Mouse (Mus musculus): ENCODE data around the gene Vmn1r127. TPM values are rescaled to one million over a fixed set of nuclear protein-coding genes. Genes with fewer than 3 reads are reported as not detected.
"Not testable (repeated sequence)": the region's sequence is repeated elsewhere in the genome, so short reads cannot be mapped to it uniquely, and the experiment has no call there.

Gene Vmn1r127
- not detected in 2 replicates for polyA plus RNA-seq (2015; fragmentation: Nextera tagmentation; extraction: Ambion mirVana)

DNA sequence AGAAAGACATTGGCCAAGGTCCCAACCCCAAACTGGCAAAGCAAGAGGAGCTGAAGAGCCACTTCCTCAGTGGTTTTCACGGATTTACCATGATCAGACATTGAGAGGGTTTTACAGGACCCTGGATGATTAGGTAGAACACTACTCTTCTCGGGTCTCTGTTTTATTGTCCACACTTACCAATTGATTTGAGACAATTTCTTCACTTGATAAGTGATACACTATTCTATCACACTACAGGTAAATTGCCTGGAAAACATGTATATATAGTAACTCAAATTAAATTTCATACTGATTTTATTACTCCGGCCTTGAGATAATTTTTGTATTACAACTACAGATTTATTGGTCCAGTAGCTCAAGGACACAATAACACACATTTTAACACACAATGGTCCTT lies at the start of gene Vmn1r127:
Gene Vmn1r127, minus strand, starts transcription at position 101 of the 400 bp plus-strand sequence.
- not testable (repeated sequence) for H3K4me2 ChIP-seq (ENCODE audit: low read depth, low read length); ATAC-seq (ENCODE audit: low read depth); H3K9ac ChIP-seq (ENCODE audit: low read length); H3K36me3 ChIP-seq (ENCODE audit: control insufficient read depth, insufficient read depth, low read length); H3K4me3 ChIP-seq (ENCODE audit: low read length); H3K27me3 ChIP-seq (ENCODE audit: control insufficient read depth, insufficient read depth, low read depth, low read length); H3K9me3 ChIP-seq (ENCODE audit: control insufficient read depth, low read length); H3K27ac ChIP-seq (ENCODE audit: low read length); H3K4me1 ChIP-seq (replicated peaks; ENCODE audit: control insufficient read depth, insufficient read depth, low read length)
- WGBS = no CpG with 5 or more reads among the region's 3 CpGs

DNA sequence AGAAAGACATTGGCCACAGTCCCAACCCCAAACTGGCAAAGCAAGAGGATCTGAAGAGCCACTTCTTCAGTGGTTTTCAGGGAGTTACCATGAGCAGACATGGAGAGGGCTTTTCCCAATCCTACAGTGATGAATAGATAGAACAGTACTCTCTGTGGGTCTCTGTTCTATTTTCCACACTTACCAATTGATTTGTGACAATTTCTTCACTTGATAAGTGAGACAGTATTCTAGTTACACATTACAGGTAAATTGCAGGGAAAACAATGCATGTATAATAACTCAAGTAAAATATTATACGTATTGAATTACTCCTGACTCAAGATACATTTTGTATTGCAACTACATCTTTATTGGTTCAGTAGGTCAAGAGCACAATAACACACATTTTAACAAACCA lies 41.5 kb upstream of the Vmn1r127 start, which contains the start of gene Vmn1r129:
Gene Vmn1r129, minus strand, starts transcription at position 101 of the 400 bp plus-strand sequence.
- H3K4me1 ChIP-seq (replicated peaks; ENCODE audit: control insufficient read depth, insufficient read depth, low read length); H3K4me2 ChIP-seq (ENCODE audit: low read depth, low read length); H3K27ac ChIP-seq (ENCODE audit: low read length); H3K27me3 ChIP-seq (ENCODE audit: control insufficient read depth, insufficient read depth, low read depth, low read length); H3K4me3 ChIP-seq (ENCODE audit: low read length); H3K36me3 ChIP-seq (ENCODE audit: control insufficient read depth, insufficient read depth, low read length); H3K9me3 ChIP-seq (ENCODE audit: control insufficient read depth, low read length); ATAC-seq (ENCODE audit: low read depth); H3K9ac ChIP-seq (ENCODE audit: low read length): not testable (repeated sequence)
- WGBS = no CpG with 5 or more reads among the region's 1 CpGs

DNA sequence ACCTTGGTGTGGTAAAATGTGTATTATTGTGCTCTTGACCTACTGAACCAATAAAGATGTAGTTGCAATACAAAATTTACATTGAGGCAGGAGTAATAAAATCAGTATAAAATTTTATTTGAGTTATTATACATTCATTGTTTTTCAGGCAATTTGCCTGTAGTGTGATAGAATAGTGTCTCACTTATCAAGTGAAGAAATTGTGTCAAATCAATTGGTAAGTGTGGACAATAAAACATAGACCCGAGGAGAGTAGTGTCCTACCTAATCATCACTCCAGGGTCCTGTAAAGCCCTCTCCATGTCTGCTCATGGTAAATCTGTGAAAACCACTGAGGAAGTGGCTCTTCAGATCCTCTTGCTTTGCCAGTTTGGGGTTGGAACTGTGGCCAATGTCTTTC lies 29.4 kb upstream of the Vmn1r127 start, which contains the start of gene Vmn1r128:
Gene Vmn1r128, plus strand, starts transcription at position 301 of the 400 bp plus-strand sequence.
- H3K27me3 ChIP-seq (ENCODE audit: control insufficient read depth, insufficient read depth, low read depth, low read length) = not testable (repeated sequence)

DNA sequence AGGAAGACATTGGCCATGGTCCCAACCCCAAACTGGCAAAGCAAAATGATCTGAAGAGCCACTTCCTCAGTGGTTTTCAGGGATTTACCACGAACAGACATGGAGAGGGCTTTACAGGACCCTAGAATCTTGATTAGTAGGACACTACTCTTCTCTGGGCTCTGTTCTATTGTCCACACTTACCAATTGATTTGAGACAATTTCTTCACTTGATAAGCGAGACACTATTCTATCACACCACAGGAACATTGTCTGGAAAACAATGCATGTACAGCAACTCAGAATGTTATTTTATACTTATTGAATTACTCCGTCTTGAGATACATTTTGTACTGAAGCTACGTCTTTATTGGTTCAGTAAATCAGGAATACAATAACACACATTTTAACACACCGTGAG lies 18.3 kb downstream of the Vmn1r127 start, which contains the start of gene Vmn1r126:
Gene Vmn1r126, minus strand, starts transcription at position 101 of the 400 bp plus-strand sequence.
- not testable (repeated sequence) for H3K4me2 ChIP-seq (ENCODE audit: low read depth, low read length); H3K9me3 ChIP-seq (ENCODE audit: control insufficient read depth, low read length); H3K4me3 ChIP-seq (ENCODE audit: low read length); H3K27me3 ChIP-seq (ENCODE audit: control insufficient read depth, insufficient read depth, low read depth, low read length); ATAC-seq (ENCODE audit: low read depth); H3K27ac ChIP-seq (ENCODE audit: low read length); H3K4me1 ChIP-seq (replicated peaks; ENCODE audit: control insufficient read depth, insufficient read depth, low read length); H3K36me3 ChIP-seq (ENCODE audit: control insufficient read depth, insufficient read depth, low read length); H3K9ac ChIP-seq (ENCODE audit: low read length)
- WGBS = no CpG with 5 or more reads among the region's 5 CpGs

More for the DNA sequence above, 29.4 kb upstream of the Vmn1r127 start, which contains the start of gene Vmn1r128:
- H3K9ac ChIP-seq (ENCODE audit: low read length); H3K27ac ChIP-seq (ENCODE audit: low read length); H3K4me3 ChIP-seq (ENCODE audit: low read length); ATAC-seq (ENCODE audit: low read depth); H3K4me1 ChIP-seq (replicated peaks; ENCODE audit: control insufficient read depth, insufficient read depth, low read length); H3K36me3 ChIP-seq (ENCODE audit: control insufficient read depth, insufficient read depth, low read length); H3K9me3 ChIP-seq (ENCODE audit: control insufficient read depth, low read length); H3K4me2 ChIP-seq (ENCODE audit: low read depth, low read length): not testable (repeated sequence)
- WGBS = 67% methylated on average over 1 of the region's 1 CpGs

DNA sequence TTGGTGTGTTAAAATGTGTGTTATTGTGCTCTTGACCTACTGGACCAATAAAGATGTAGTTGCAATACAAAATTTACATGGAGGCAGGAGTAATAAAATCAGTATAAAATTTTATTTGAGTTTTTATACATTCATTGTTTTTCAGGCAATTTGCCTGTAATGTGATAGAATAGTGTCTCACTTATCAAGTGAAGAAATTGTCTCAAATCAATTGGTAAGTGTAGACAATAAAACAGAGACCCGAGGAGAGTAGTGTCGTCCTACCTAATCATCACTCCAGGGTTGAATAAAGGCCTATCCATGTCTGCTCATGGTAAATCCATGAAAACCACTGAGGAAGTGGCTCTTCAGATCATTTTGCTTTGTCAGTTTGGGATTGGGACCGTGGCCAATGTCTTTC lies 47.8 kb downstream of the Vmn1r127 start, which contains the start of gene Vmn1r125:
Gene Vmn1r125, plus strand, starts transcription at position 301 of the 400 bp plus-strand sequence.
- H3K27me3 ChIP-seq (ENCODE audit: control insufficient read depth, insufficient read depth, low read depth, low read length); H3K36me3 ChIP-seq (ENCODE audit: control insufficient read depth, insufficient read depth, low read length); H3K4me2 ChIP-seq (ENCODE audit: low read depth, low read length); H3K9me3 ChIP-seq (ENCODE audit: control insufficient read depth, low read length); H3K9ac ChIP-seq (ENCODE audit: low read length); ATAC-seq (ENCODE audit: low read depth); H3K4me1 ChIP-seq (replicated peaks; ENCODE audit: control insufficient read depth, insufficient read depth, low read length); H3K27ac ChIP-seq (ENCODE audit: low read length); H3K4me3 ChIP-seq (ENCODE audit: low read length): not testable (repeated sequence)
- 59% methylated on average over 3 of the region's 3 CpGs for WGBS

Other genes starting within 250 kb of the Vmn1r127 start
- not detected in 2 replicates for gene Vmn1r121, start 221.3 kb downstream of the Vmn1r127 start, polyA plus RNA-seq (2015; fragmentation: Nextera tagmentation; extraction: Ambion mirVana)
- gene Vmn1r122, start 185.7 kb downstream of the Vmn1r127 start, polyA plus RNA-seq (2015; fragmentation: Nextera tagmentation; extraction: Ambion mirVana) = not detected in 2 replicates
- not detected in 2 replicates for gene Vmn1r123, start 157.7 kb downstream of the Vmn1r127 start, polyA plus RNA-seq (2015; fragmentation: Nextera tagmentation; extraction: Ambion mirVana)
- gene Gm5157, start 129.4 kb downstream of the Vmn1r127 start, polyA plus RNA-seq (2015; fragmentation: Nextera tagmentation; extraction: Ambion mirVana) = not detected in 2 replicates
- gene Vmn1r124, start 59.2 kb downstream of the Vmn1r127 start, polyA plus RNA-seq (2015; fragmentation: Nextera tagmentation; extraction: Ambion mirVana) = not detected in 2 replicates
- not detected in 2 replicates for gene Vmn1r125, start 47.7 kb downstream of the Vmn1r127 start, polyA plus RNA-seq (2015; fragmentation: Nextera tagmentation; extraction: Ambion mirVana)
- gene Vmn1r126, start 18.4 kb downstream of the Vmn1r127 start, polyA plus RNA-seq (2015; fragmentation: Nextera tagmentation; extraction: Ambion mirVana) = not detected in 2 replicates
- not detected in 2 replicates for gene Vmn1r128, start 29.5 kb upstream of the Vmn1r127 start, polyA plus RNA-seq (2015; fragmentation: Nextera tagmentation; extraction: Ambion mirVana)
- gene Vmn1r129, start 41.4 kb upstream of the Vmn1r127 start, polyA plus RNA-seq (2015; fragmentation: Nextera tagmentation; extraction: Ambion mirVana) = not detected in 2 replicates
- not detected in 2 replicates for gene Gm6882, start 112.9 kb upstream of the Vmn1r127 start, polyA plus RNA-seq (2015; fragmentation: Nextera tagmentation; extraction: Ambion mirVana)
- gene Vmn1r130, start 191.9 kb upstream of the Vmn1r127 start, polyA plus RNA-seq (2015; fragmentation: Nextera tagmentation; extraction: Ambion mirVana) = not detected in 2 replicates
- gene Vmn1r131, start 226.2 kb upstream of the Vmn1r127 start, polyA plus RNA-seq (2015; fragmentation: Nextera tagmentation; extraction: Ambion mirVana) = not detected in 2 replicates